ENCODE assay signal across 13 mouse cellular contexts in the genomic region with DNA sequence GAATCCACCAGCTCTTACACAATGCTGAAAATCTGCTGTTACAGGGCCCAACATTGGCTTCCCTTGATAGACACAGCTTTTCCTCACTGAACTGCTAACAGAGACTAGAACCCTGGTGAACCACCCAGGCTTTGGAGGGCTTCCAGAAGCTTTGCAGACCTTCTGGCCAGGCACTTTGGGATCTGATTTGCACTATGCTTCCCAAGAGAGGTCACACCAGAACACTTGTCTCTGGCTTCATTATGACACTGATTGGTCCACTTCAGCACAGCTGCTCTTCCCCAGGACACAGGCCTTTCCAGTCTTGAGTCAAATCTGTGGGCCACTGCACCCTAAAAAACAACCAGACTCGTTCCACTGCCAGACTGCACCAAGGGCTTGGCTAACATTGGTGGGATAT.
DNase-seq lines count a peak whose midpoint lies in the region; ATAC-seq and TF ChIP-seq lines count a peak whose summit lies in the region.
"Had no signal": no experiment of that assay in that cellular context is flagged by ENCODE, and none has a peak within 500 bp of the region (broad histone marks: within the 10 kb centered on the region; RNA-seq: fewer than 3 reads in every experiment).

No protein-coding gene starts in this region.

- TF ChIP-seq POLR2A in liver, adult 2 months (IDR thresholded peaks at IDR 0.05; ENCODE audit: extremely low read depth, insufficient read depth, low read length) = no peak

- TF ChIP-seq CTCF in liver, adult 2 months (IDR thresholded peaks at IDR 0.05; ENCODE audit: low read depth, low read length) = no peak
- TF ChIP-seq CTCF in layer of hippocampus, adult 2 months (conservative IDR thresholded peaks at IDR 0.05) = no peak

- 48% methylated on average over 1 of the region's 1 CpGs for WGBS in liver, adult 2 months
- WGBS in liver, embryonic 11.5 days = 76% methylated on average over 1 of the region's 1 CpGs

- H3K4me3 ChIP-seq in liver, adult 2 months (ENCODE audit: insufficient read depth, low read depth, low read length) = no peak overlapping the region
- no peak overlapping the region for H3K4me3 ChIP-seq in liver, embryonic 11.5 days (ENCODE audit: low read depth, low read length)
- no peak overlapping the region for H3K4me3 ChIP-seq in layer of hippocampus, adult 2 months
- H3K4me3 ChIP-seq: forebrain, embryonic 10.5 days; hindbrain, embryonic 13.5 days; midbrain, embryonic 10.5 days had no signal

- no peaks in the 10 kb centered on the region for H3K4me1 ChIP-seq in liver, adult 2 months (ENCODE audit: control insufficient read depth, insufficient read depth, low read length)
- no peaks in the 10 kb centered on the region for H3K4me1 ChIP-seq in liver, embryonic 11.5 days (replicated peaks; ENCODE audit: control insufficient read depth, insufficient read depth, low read length)
- H3K4me1 ChIP-seq: forebrain, embryonic 10.5 days; hindbrain, embryonic 13.5 days; midbrain, embryonic 10.5 days had no signal

- H3K4me2 ChIP-seq in liver, embryonic 11.5 days = no peak overlapping the region
- H3K4me2 ChIP-seq: hindbrain, embryonic 13.5 days had no signal

- no peaks in the 10 kb centered on the region for H3K27me3 ChIP-seq in liver, adult 2 months (ENCODE audit: control insufficient read depth, insufficient read depth, low read length)
- H3K27me3 ChIP-seq in liver, embryonic 11.5 days (replicated peaks; ENCODE audit: control insufficient read depth, insufficient read depth, low read length) = no peaks in the 10 kb centered on the region
- H3K27me3 ChIP-seq: hindbrain, embryonic 13.5 days had no signal

- DNase-seq in adrenal gland, postnatal 14 days = peak; percentile 23
- DNase-seq in adrenal gland, postnatal 36 days = no peak
- peak; percentile 10 for DNase-seq in liver, adult 2 months (ENCODE audit: extremely low read depth, low read depth, low spot score)
- DNase-seq in liver, embryonic 11.5 days (ENCODE audit: low spot score) = no peak
- DNase-seq in gastrocnemius, postnatal 25 days = peak; percentile 71
- peak; percentile 15 for DNase-seq in lung, postnatal 36 days
- DNase-seq in layer of hippocampus, adult 2 months (ENCODE audit: low spot score in 2 of 2) = no peak
- DNase-seq in right cerebral cortex, postnatal 25 days = no peak
- DNase-seq: liver had no signal

- H3K9ac ChIP-seq in liver, adult 2 months (ENCODE audit: low read depth, low read length) = no peak overlapping the region
- H3K9ac ChIP-seq in liver, embryonic 11.5 days (ENCODE audit: low read depth, low read length) = no peak overlapping the region
- H3K9ac ChIP-seq: hindbrain, embryonic 13.5 days had no signal

- H3K27ac ChIP-seq in liver, adult 2 months (replicated peaks; ENCODE audit: insufficient read depth, low read depth, low read length) = no peak overlapping the region
- H3K27ac ChIP-seq in liver, embryonic 11.5 days (ENCODE audit: low read depth, low read length) = no peak overlapping the region
- no peak overlapping the region for H3K27ac ChIP-seq in layer of hippocampus, adult 2 months
- H3K27ac ChIP-seq: forebrain, embryonic 10.5 days; hindbrain, embryonic 13.5 days; kidney, postnatal 0 days; midbrain, embryonic 10.5 days had no signal

- no peaks in the 10 kb centered on the region for H3K36me3 ChIP-seq in liver, adult 2 months (ENCODE audit: control insufficient read depth, insufficient read depth, low read length)
- no peaks in the 10 kb centered on the region for H3K36me3 ChIP-seq in liver, embryonic 11.5 days (ENCODE audit: control insufficient read depth, insufficient read depth, low read length)
- H3K36me3 ChIP-seq: forebrain, embryonic 10.5 days; hindbrain, embryonic 13.5 days; midbrain, embryonic 10.5 days had no signal

- H3K9me3 ChIP-seq in liver, embryonic 11.5 days (ENCODE audit: control insufficient read depth, low read length) = no peaks in the 10 kb centered on the region
- H3K9me3 ChIP-seq: forebrain, embryonic 10.5 days; hindbrain, embryonic 13.5 days; midbrain, embryonic 10.5 days had no signal

- ATAC-seq in liver, embryonic 11.5 days (replicated peaks; ENCODE audit: low FRiP score) = no peak

- H3K79me2 ChIP-seq in liver, adult 2 months (ENCODE audit: control insufficient read depth, insufficient read depth, low read length) = no peaks in the 10 kb centered on the region

Comparison
In these comparisons a context has a peak if more than half of its experiments do, and no peak if none do; other contexts are left out.
1. DNase-seq: peak in adrenal gland, postnatal 14 days (single experiment), liver, adult 2 months (single experiment), gastrocnemius, postnatal 25 days (single experiment) and lung, postnatal 36 days (single experiment); none in adrenal gland, postnatal 36 days (0 of 2), liver, embryonic 11.5 days (single experiment), layer of hippocampus, adult 2 months (0 of 2) and right cerebral cortex, postnatal 25 days (single experiment).